Mouse (Mus musculus) C2C12 (cell line): ENCODE measurements around the gene Creb1.

ENCODE experiments used
- CEBPB ChIP-seq: IDR thresholded peaks from one replicate; pipeline ENCODE4 v1.6.1; 2011; ENCODE audit warnings: low read depth, mild to moderate bottlenecking, control low read depth, moderate library complexity
- CTCF ChIP-seq: IDR thresholded peaks from one replicate; pipeline ENCODE4 v1.5.1; 2011; ENCODE audit not compliant: control insufficient read depth, insufficient read depth, insufficient read length
- MAX ChIP-seq: IDR thresholded peaks from one replicate; pipeline ENCODE4 v1.6.1; 2011; ENCODE audit warnings: mild to moderate bottlenecking, control low read depth
- MYOD1 ChIP-seq: IDR thresholded peaks from one replicate; pipeline ENCODE4 v1.6.1; 2011; ENCODE audit warnings: low read depth; ENCODE audit not compliant: control insufficient read depth, insufficient read length
- USF1 ChIP-seq: IDR thresholded peaks from one replicate; pipeline ENCODE4 v1.6.1; 2011; ENCODE audit warnings: low read depth, mild to moderate bottlenecking, control low read depth, moderate library complexity

- TF ChIP-seq CTCF (no peak), MAX (no peak), MYOD1 (no peak), CEBPB (no peak), USF1 (no peak)
These were observed 35.6 kb upstream of the Creb1 start for GRCm38 (mm10) chr1:64496803-64497202.
